Mouse (Mus musculus) R1 (cell line): ENCODE measurements around the gene Kdf1.

Source experiments
- DNase-seq: peaks from one replicate; pipeline ENCODE4 v3.0.0-alpha.2; 2018; ENCODE audit warnings: low read depth, low spot score

The Kdf1 gene

GRCm38 (mm10) chr4:133496738-133497445, 21.9 kb upstream of the Kdf1 start:
- DNase-seq = no peak

GRCm38 (mm10) chr4:133497461-133498159, 21.2 kb upstream of the Kdf1 start:
- peak; percentile 58 for DNase-seq

GRCm38 (mm10) chr4:133498160-133498724, 20.5 kb upstream of the Kdf1 start, which contains the start of gene Trnp1:
Gene Trnp1 (minus strand): TSS chr4:133498550.
- DNase-seq = peak; percentile 94

GRCm38 (mm10) chr4:133501514-133501913, 17.2 kb upstream of the Kdf1 start:
- DNase-seq = no peak

- no peak for DNase-seq
Measured at GRCm38 (mm10) chr4:133504300-133504699, 14.5 kb upstream of the Kdf1 start.

GRCm38 (mm10) chr4:133504755-133505485, 13.8 kb upstream of the Kdf1 start:
- DNase-seq = no peak

- no peak for DNase-seq
Measured at GRCm38 (mm10) chr4:133506573-133506972, 12.2 kb upstream of the Kdf1 start.

GRCm38 (mm10) chr4:133508990-133509389, 9.8 kb upstream of the Kdf1 start:
- DNase-seq = no peak

- no peak for DNase-seq
Measured at GRCm38 (mm10) chr4:133511050-133511449, 7.7 kb upstream of the Kdf1 start.

- DNase-seq = peak; percentile 64
Measured at GRCm38 (mm10) chr4:133512511-133512910, 6.3 kb upstream of the Kdf1 start.

GRCm38 (mm10) chr4:133512972-133513371, 5.8 kb upstream of the Kdf1 start:
- DNase-seq = peak; percentile 85

GRCm38 (mm10) chr4:133519369-133519665, 554 bp downstream of the Kdf1 start:
- DNase-seq = peak; percentile 27

- no peak for DNase-seq
Measured at GRCm38 (mm10) chr4:133521502-133521901, 2.7 kb downstream of the Kdf1 start.

- no peak for DNase-seq
Measured at GRCm38 (mm10) chr4:133527788-133528187, 9.0 kb downstream of the Kdf1 start.

- DNase-seq = no peak
Measured at GRCm38 (mm10) chr4:133532777-133533176, 14.0 kb downstream of the Kdf1 start.

- DNase-seq = peak; percentile 37
Measured at GRCm38 (mm10) chr4:133536081-133536480, 17.3 kb downstream of the Kdf1 start.

- no peak for DNase-seq
Measured at GRCm38 (mm10) chr4:133536652-133537051, 17.9 kb downstream of the Kdf1 start.

GRCm38 (mm10) chr4:133545272-133546231, 26.8 kb downstream of the Kdf1 start, which contains the start of gene Nudc:
Gene Nudc (minus strand): TSS chr4:133545996.
- peak; percentile 98 for DNase-seq

- no peak for DNase-seq
Measured at GRCm38 (mm10) chr4:133552029-133552428, 33.3 kb downstream of the Kdf1 start.

GRCm38 (mm10) chr4:133552768-133553447, 34.1 kb downstream of the Kdf1 start, which contains the start of gene Nr0b2:
Gene Nr0b2 (plus strand): TSS chr4:133553376.
- DNase-seq = no peak
